Mouse (Mus musculus): ENCODE measurements around the gene Col6a6.
"Not testable (repeated sequence)": the region's sequence is repeated elsewhere in the genome, so short reads cannot be mapped to it uniquely, and the experiment has no call there.

Col6a6 gene

GRCm38 (mm10) chr9:105681386-105681785, 146.6 kb downstream of the Col6a6 start:
- DNase-seq (ENCODE audit: extremely low spot score, low read depth, low spot score): no peak

GRCm38 (mm10) chr9:105675941-105676340, 152.0 kb downstream of the Col6a6 start:
- no peak for DNase-seq (ENCODE audit: extremely low spot score, low read depth, low spot score)

- no peak for DNase-seq (ENCODE audit: extremely low spot score, low read depth, low spot score)
These were observed 155.9 kb downstream of the Col6a6 start for GRCm38 (mm10) chr9:105672032-105672431.

GRCm38 (mm10) chr9:105670916-105671315, 157.0 kb downstream of the Col6a6 start:
- no peak for DNase-seq (ENCODE audit: extremely low spot score, low read depth, low spot score)

- no peak for DNase-seq (ENCODE audit: extremely low spot score, low read depth, low spot score)
These were observed 162.7 kb downstream of the Col6a6 start for GRCm38 (mm10) chr9:105665269-105665668.

- DNase-seq (ENCODE audit: extremely low spot score, low read depth, low spot score): no peak
These were observed 168.1 kb downstream of the Col6a6 start for GRCm38 (mm10) chr9:105659877-105660276.

GRCm38 (mm10) chr9:105658216-105658615, 169.7 kb downstream of the Col6a6 start:
- no peak for DNase-seq (ENCODE audit: extremely low spot score, low read depth, low spot score)

GRCm38 (mm10) chr9:105656189-105656588, 171.8 kb downstream of the Col6a6 start:
- no peak for DNase-seq (ENCODE audit: extremely low spot score, low read depth, low spot score)

GRCm38 (mm10) chr9:105642460-105643371, 185.2 kb downstream of the Col6a6 start, which contains the start of gene Pik3r4:
Gene Pik3r4 (plus strand): TSS chr9:105642978.
- peak; percentile 96 for DNase-seq (ENCODE audit: extremely low spot score, low read depth, low spot score)

- not testable (repeated sequence) for DNase-seq (ENCODE audit: extremely low spot score, low read depth, low spot score)
These were observed 186.6 kb downstream of the Col6a6 start for GRCm38 (mm10) chr9:105641377-105641776.

All from hindlimb bud, embryonic 11.5 days (tissue).